Mouse (Mus musculus) kidney, embryonic 14.5 days (tissue): ENCODE measurements around the gene Atad5. TPM values are rescaled to one million over a fixed set of nuclear protein-coding genes. Genes with fewer than 3 reads are reported as not detected.
"Not testable (repeated sequence)": the region's sequence is repeated elsewhere in the genome, so short reads cannot be mapped to it uniquely, and the experiment has no call there.

ENCODE experiments used
- ATAC-seq: fragments of 200-750 bp; cut with Nextera tagmentation; 2 replicates; pipeline ENCODE4 v1.8.0; 2017; ENCODE audit warnings: moderate number of reproducible peaks, mild to moderate bottlenecking, moderate TSS enrichment, moderate library complexity; ENCODE audit not compliant: low FRiP score, low TSS enrichment
- H3K27ac ChIP-seq: fragments of 300-500 bp; sonication (generic); 2 replicates; pipeline ENCODE4 v1.5.1; 2014; ENCODE audit warnings: low read depth, mild to moderate bottlenecking, low read length, moderate library complexity, mixed read lengths
- H3K27me3 ChIP-seq: fragments of 300-500 bp; sonication (generic); 2 replicates; pipeline ENCODE4 v1.6.1; 2014; ENCODE audit warnings: mild to moderate bottlenecking, low read length; ENCODE audit not compliant: control insufficient read depth, insufficient read depth
- H3K36me3 ChIP-seq: fragments of 300-500 bp; sonication (generic); 2 replicates; pipeline ENCODE4 v1.6.1; 2014; ENCODE audit warnings: low read length, mixed read lengths; ENCODE audit not compliant: control insufficient read depth, insufficient read depth
- H3K4me1 ChIP-seq: fragments of 300-500 bp; sonication (generic); 2 replicates; pipeline ENCODE4 v1.6.1; 2014; ENCODE audit warnings: low read length, mixed read lengths; ENCODE audit not compliant: control insufficient read depth, insufficient read depth
- H3K4me2 ChIP-seq: fragments of 300-500 bp; sonication (generic); replicated peaks from 2 replicates; pipeline ENCODE4 v1.6.1; 2014; ENCODE audit warnings: low read depth, mild to moderate bottlenecking, low read length
- H3K4me3 ChIP-seq: fragments of 300-500 bp; sonication (generic); 2 replicates; pipeline ENCODE4 v1.5.1; 2014; ENCODE audit warnings: mild to moderate bottlenecking, low read length
- H3K9ac ChIP-seq: fragments of 300-500 bp; sonication (generic); 2 replicates; pipeline ENCODE4 v1.6.1; 2014; ENCODE audit warnings: low read depth, mild to moderate bottlenecking, low read length, moderate library complexity
- H3K9me3 ChIP-seq: fragments of 300-500 bp; sonication (generic); 2 replicates; pipeline ENCODE4 v1.6.1; 2016; ENCODE audit warnings: low read length; ENCODE audit not compliant: control insufficient read depth
- WGBS: fragments of 180-500 bp; shearing (Covaris S2); extraction: QIAGEN DNeasy Blood & Tissue Kit; methylation state at CpG from one replicate; pipeline ENCODE4 v1.1.7; 2014; 5-methylcytosine and 5-hydroxymethylcytosine counted together
- polyA plus RNA-seq: library from polyadenylated mRNA; unstranded; fragments of >200 nt; fragmentation: Nextera tagmentation; extraction: Ambion mirVana; gene quantifications from 2 replicates; pipeline ENCODE4 v1.2.1, GENCODE M21; 2014

The Atad5 gene
- polyA plus RNA-seq, 1 experiment from 2014 or later, result 15.8 TPM

DNA sequence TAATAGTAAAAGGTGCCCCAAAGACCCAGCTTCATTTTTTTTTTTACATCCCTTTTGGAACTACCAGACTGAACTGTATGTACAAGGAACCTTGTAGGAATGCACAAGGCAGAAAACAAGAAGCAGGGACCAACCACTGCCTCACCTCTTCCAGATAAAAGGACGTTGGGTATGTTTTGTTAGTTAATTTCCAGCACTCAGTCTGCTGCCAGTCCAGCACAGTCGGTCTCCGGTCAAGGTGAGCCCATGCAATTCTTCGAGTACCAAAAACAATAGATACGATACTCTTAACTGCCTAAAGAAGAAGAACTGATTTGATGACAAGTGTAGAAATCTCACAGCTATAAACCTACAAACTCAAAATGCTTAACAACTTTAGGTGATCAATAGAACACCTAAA, 48.6 kb downstream of the Atad5 start:
- H3K27ac ChIP-seq, result no peak overlapping the region
- peaks cover 3% of the 10 kb centered on the region; the same call in 1 of the 2 replicates for H3K4me1 ChIP-seq
- WGBS, result 94% methylated on average over 5 of the region's 5 CpGs
- no peak for ATAC-seq
- H3K4me3 ChIP-seq, result no peak overlapping the region
- no peaks in the 10 kb centered on the region for H3K9me3 ChIP-seq
- no peak overlapping the region for H3K4me2 ChIP-seq
- H3K9ac ChIP-seq, result no peak overlapping the region
- peaks cover 57% of the 10 kb centered on the region for H3K36me3 ChIP-seq
- no peaks in the 10 kb centered on the region for H3K27me3 ChIP-seq

DNA sequence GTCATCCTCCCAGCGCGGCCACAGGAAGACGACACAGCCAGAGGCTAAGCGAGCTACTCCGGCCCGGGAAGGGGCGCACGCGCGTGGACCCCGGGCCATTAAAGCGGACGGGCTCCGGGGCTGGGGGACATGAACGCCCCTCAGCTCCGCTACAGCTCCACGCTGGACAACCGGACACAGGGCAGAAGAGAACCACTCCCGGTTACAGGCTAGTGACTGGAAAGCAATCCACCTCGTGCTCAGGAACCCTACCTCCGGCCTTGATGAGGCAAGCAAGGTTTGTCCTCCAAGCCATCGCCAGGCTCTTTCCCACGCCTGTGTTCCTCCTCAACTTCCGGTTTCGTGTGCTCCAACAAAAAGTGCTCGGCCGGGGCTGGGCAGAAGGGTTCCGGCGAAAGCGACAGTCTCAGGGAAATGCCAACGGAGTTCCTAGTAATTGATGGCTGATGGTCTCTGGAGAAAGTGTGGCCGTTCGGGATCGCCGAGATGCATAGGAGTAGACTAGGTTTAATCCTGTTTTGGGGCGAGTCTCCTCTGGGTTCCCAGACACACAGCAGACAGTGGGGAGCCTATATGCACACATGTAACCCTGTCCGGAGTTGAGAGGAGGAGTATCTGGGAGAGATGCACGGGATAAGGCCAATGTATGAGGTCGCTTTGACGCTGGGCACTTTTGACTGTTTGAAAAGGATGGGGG, 52.8 kb downstream of the Atad5 start, which contains the start of gene Tefm:
Gene Tefm, minus strand, starts transcription at position 351 of the 697 bp plus-strand sequence.
- H3K27me3 ChIP-seq, result no peaks in the 10 kb centered on the region
- H3K27ac ChIP-seq, result peak within 1 kb of the TSS; percentile 89
- H3K4me3 ChIP-seq, result peak within 1 kb of the TSS; percentile 91
- peak within 1 kb of the TSS; percentile 90 for H3K9ac ChIP-seq
- H3K4me1 ChIP-seq, result peaks cover 11% of the 10 kb centered on the region; the same call in 1 of the 2 replicates
- no peaks in the 10 kb centered on the region for H3K9me3 ChIP-seq
- ATAC-seq, result peak; percentile 91
- under 1% methylated on average over 40 of the region's 40 CpGs for WGBS
- H3K4me2 ChIP-seq, result peak within 1 kb of the TSS; percentile 55
- peaks cover 27% of the 10 kb centered on the region for H3K36me3 ChIP-seq

DNA sequence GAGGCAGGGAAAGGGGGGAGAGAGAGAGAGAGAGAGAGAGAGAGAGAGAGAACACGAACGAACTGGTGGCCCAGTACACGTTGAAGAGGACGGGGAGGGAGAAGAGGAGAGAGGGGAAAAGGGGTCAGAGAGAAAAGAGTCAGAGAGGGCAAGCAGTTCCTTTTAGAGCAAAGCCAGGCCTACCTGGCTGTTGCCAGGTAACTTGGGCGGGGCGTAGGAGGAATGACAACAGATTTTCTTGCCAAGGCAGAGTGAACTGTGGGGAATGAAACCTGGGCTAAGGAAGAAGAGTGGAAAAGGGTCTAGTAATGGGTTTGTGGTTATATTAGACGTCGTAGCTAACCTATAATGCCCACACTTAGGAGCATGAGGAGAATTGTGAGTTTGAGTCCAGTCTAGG, 53.7 kb downstream of the Atad5 start:
- Histone ChIP-seq H3K9ac (no peak overlapping the region), H3K9me3 (no peaks in the 10 kb centered on the region), H3K4me1 (peaks cover 11% of the 10 kb centered on the region; the same call in 1 of the 2 replicates), H3K27me3 (no peaks in the 10 kb centered on the region), H3K27ac (no peak overlapping the region), H3K4me3 (peak overlapping the region; percentile 91; the same call in 1 of the 2 replicates), H3K36me3 (peaks cover 19% of the 10 kb centered on the region), H3K4me2 (peak overlapping the region; percentile 55)
- no peak for ATAC-seq
- WGBS, result 46% methylated on average over 8 of the region's 8 CpGs

DNA sequence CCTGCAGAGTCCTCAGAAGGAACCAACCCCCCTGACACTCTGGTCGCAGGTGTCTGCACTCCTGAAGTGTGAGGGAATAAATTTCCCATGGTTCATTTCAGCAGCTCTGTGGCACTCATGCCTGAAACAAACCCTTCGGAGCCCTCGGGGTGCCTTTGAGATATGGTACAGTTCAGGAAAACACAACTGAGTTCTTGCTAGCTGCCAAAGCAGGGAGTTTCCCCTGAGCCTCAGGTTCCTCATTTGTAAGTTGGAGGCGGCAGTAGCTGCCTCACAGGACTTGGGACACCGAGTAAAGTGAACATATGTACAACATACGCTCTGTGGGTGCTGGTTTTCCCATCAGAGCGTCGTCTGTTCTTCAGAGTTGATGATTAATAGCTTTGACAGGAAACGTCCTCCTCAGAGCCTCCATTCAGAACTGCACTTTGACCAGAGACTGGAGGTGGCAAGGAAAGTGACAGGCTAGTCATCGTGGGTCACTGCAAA, 56.6 kb downstream of the Atad5 start:
- no peak for ATAC-seq
- 0 out of 2 replicates have a peak overlapping the region, but pooled peaks have one; percentile 12 for H3K9ac ChIP-seq
- H3K27me3 ChIP-seq, result no peaks in the 10 kb centered on the region
- no peak overlapping the region for H3K4me3 ChIP-seq
- H3K4me1 ChIP-seq, result peaks cover 9% of the 10 kb centered on the region; the same call in 1 of the 2 replicates
- H3K36me3 ChIP-seq, result no peaks in the 10 kb centered on the region
- no peak overlapping the region for H3K4me2 ChIP-seq
- H3K27ac ChIP-seq, result 0 out of 2 replicates have a peak overlapping the region, but pooled peaks have one; percentile 55
- 31% methylated on average over 10 of the region's 10 CpGs for WGBS
- H3K9me3 ChIP-seq, result no peaks in the 10 kb centered on the region

GRCm38 (mm10) chr11:80147748-80148147, 58.5 kb downstream of the Atad5 start:
- ATAC-seq, result no peak

DNA sequence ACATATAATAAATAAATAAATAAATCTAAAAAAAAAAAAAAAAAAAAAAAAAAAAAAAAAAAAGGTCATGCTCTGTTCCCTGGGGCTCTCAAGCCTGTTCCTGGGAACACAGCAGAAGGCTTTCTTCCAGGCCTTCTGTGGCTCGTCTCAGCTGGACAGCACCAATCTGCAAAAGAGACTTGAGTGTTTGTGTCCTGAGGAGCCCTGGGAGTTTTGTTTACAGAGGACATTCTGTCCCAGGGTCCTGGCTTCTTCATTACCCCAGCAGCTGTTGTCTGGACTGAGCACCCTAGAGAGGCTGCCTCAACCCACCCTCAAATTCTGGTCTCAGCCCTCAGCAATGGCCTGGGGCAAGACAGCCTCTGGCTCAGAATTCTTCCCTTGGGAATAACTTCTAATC, 59.1 kb downstream of the Atad5 start:
- 77% methylated on average over 1 of the region's 1 CpGs for WGBS
- H3K36me3 ChIP-seq, result no peaks in the 10 kb centered on the region
- H3K27me3 ChIP-seq, result no peaks in the 10 kb centered on the region
- no peak overlapping the region for H3K9ac ChIP-seq
- H3K27ac ChIP-seq, result no peak overlapping the region
- no peak for ATAC-seq
- H3K4me1 ChIP-seq, result 0 out of 2 replicates have a peak, but pooled peaks cover 4% of the 10 kb centered on the region
- no peak overlapping the region for H3K4me3 ChIP-seq
- no peaks in the 10 kb centered on the region for H3K9me3 ChIP-seq
- H3K4me2 ChIP-seq, result no peak overlapping the region

More at GRCm38 (mm10) chr11:80147748-80148147, 58.5 kb downstream of the Atad5 start:
- Histone ChIP-seq H3K27ac (no peak overlapping the region), H3K4me3 (no peak overlapping the region), H3K4me2 (no peak overlapping the region), H3K4me1 (0 out of 2 replicates have a peak, but pooled peaks cover 9% of the 10 kb centered on the region), H3K9me3 (no peaks in the 10 kb centered on the region), H3K9ac (no peak overlapping the region), H3K27me3 (no peaks in the 10 kb centered on the region), H3K36me3 (no peaks in the 10 kb centered on the region)
- WGBS, result 80% methylated on average over 6 of the region's 6 CpGs

GRCm38 (mm10) chr11:80148974-80149373, 59.8 kb downstream of the Atad5 start:
- H3K27ac ChIP-seq, H3K9me3 ChIP-seq, H3K4me1 ChIP-seq, H3K9ac ChIP-seq, H3K36me3 ChIP-seq, H3K4me3 ChIP-seq, H3K27me3 ChIP-seq, ATAC-seq, H3K4me2 ChIP-seq: not testable (repeated sequence)
- 67% methylated on average over 1 of the region's 4 CpGs for WGBS

DNA sequence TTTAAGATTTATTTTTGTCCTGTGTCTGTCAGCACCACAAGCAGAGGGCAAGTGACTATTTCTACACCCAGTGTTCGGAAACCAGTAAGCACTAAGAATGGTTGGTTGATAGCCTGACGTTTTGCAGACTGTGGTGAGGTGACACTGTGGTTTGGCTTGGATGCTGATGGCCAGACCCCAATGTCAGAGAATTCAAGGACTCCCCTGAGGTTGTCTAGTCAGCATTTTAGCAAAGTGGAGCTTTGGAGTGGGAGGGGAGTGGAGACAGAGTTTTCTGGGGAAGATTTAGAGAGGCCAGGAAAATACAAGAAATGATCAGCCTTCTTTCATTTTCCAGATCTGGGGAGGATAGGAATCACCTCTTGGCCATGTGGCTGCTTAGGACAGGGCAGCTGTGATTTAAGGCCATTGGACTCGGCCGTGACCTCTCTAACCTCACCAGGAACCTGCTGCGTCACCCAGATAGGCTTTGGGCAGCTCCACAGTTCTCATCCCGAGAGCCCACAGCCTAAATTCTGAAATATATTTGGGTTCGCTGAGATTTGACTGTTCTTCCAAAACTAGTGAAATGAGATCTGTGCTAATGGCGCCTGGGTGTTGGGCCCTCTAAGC, 60.3 kb downstream of the Atad5 start:
- Histone ChIP-seq H3K4me2 (no peak overlapping the region), H3K27ac (no peak overlapping the region), H3K9me3 (no peaks in the 10 kb centered on the region), H3K4me3 (no peak overlapping the region), H3K36me3 (no peaks in the 10 kb centered on the region), H3K4me1 (0 out of 2 replicates have a peak, but pooled peaks cover 7% of the 10 kb centered on the region), H3K9ac (no peak overlapping the region), H3K27me3 (peaks cover 8% of the 10 kb centered on the region)
- WGBS, result 71% methylated on average over 8 of the region's 8 CpGs
- no peak for ATAC-seq

- Histone ChIP-seq H3K36me3 (no peaks in the 10 kb centered on the region), H3K9ac (no peak overlapping the region), H3K4me2 (no peak overlapping the region), H3K27me3 (peaks cover 17% of the 10 kb centered on the region), H3K9me3 (no peaks in the 10 kb centered on the region), H3K4me1 (0 out of 2 replicates have a peak, but pooled peaks cover 7% of the 10 kb centered on the region), H3K27ac (no peak overlapping the region), H3K4me3 (no peak overlapping the region)
- 81% methylated on average over 5 of the region's 5 CpGs for WGBS
- ATAC-seq, result no peak
Observed at GRCm38 (mm10) chr11:80150566-80150965, 61.4 kb downstream of the Atad5 start.
